Mouse (Mus musculus) embryo, embryonic 11 days (tissue): ENCODE measurements around the gene 4933428G20Rik.

Experiments used
- DNase-seq: peaks from one replicate; pipeline ENCODE4 v3.0.0-alpha.2; 2015

Gene 4933428G20Rik

DNA sequence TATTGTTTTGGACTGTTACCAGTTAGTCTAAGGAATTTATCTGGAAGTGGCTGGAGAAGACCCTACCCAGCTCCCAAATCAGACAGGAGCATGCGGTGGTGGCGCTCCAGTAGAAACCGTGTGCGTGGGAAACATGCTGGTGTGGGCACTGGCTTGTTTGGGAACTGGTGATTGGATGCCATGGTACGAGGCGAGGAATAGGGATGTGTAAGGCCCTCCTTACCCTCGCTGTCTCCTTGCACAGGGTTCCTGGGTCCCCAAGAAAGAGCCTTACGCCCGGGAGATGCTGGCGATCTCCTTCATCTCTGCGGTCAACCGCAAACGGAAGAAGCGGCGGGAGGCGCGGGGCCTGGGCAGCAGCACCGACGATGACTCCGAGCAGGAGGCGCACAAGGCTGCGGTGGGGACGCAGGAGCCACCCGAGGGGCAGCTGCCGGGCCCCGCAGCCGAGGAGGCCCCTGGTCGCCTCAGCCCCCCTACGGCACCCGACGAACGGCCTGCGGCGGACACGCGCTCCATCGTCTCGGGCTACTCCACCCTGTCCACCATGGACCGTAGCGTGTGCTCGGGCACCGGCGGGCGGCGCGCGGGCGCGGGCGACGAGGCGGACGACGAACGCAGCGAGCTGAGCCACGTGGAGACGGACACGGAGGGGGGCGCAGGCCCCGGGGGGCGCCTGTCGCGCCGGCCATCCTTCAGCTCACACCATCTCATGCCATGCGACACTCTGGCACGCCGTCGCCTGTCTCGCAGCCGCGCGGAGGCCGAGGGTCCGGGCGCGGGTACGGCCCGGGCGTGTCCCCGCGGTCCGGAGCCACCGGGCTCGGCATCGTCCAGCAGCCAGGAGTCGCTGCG is at the start of gene 4933428G20Rik:
4933428G20Rik (minus strand) TSS at position 476 of the 855 bp plus-strand sequence.
- peak; percentile 37 for DNase-seq

GRCm38 (mm10) chr11:97548757-97549156 is 48.6 kb upstream of the 4933428G20Rik start:
- no peak for DNase-seq

GRCm38 (mm10) chr11:97547957-97548706 is 48.0 kb upstream of the 4933428G20Rik start:
- peak; percentile 1 for DNase-seq

DNA sequence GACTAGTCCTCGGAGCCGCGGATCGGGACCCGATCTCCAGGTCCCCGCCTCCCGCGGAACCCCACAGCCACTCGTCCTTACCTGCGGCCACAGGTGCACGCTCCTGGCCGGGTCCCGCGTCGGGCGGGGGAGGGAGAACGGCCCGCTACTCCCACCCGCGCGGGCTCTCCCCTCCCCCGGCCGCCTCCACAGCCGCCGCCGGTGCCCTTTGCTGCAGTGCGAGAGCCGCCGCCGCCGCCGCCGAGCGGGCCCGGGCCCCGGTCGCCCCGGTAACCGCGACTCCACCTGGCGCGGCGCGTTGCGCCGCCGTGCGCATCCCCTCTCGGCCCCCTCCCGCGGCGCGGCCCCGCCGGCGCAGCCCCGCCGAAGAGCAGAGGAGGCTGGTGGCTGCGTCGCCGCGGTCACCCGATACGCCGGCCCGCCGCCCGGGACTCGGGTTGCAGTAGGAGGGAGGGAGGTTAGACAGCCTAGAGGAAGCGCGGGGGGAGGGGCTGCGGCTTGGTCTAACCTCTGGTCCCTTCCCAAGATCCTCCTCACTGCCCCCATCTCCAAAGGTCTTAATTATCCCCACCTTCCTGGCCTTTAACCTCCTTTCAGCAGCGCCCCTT is 46.8 kb upstream of the 4933428G20Rik start:
- peak; percentile 89 for DNase-seq

GRCm38 (mm10) chr11:97545808-97546560 is 45.8 kb upstream of the 4933428G20Rik start:
- DNase-seq = no peak

DNA sequence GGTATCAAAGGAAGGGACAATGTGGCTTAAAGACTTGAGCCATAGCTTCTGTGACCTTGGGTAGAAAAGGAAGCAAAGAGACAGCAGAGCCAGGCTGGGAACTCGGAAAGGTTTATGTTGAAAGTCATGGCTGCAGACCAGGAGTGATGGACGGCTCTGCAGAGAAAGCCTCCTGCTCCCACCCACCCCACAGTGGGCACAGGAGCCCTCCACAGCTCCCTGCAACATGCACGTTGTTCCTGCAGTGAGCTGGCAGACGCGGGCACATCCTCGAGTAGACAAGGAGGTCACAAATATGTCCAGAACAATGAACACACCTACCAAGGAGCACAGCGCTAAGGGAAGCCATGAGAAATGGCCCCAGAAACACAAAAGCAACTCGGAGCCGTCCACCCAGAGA is 43.7 kb upstream of the 4933428G20Rik start:
- no peak for DNase-seq

- no peak for DNase-seq
Measured at GRCm38 (mm10) chr11:97543181-97543733, 43.1 kb upstream of the 4933428G20Rik start.

DNA sequence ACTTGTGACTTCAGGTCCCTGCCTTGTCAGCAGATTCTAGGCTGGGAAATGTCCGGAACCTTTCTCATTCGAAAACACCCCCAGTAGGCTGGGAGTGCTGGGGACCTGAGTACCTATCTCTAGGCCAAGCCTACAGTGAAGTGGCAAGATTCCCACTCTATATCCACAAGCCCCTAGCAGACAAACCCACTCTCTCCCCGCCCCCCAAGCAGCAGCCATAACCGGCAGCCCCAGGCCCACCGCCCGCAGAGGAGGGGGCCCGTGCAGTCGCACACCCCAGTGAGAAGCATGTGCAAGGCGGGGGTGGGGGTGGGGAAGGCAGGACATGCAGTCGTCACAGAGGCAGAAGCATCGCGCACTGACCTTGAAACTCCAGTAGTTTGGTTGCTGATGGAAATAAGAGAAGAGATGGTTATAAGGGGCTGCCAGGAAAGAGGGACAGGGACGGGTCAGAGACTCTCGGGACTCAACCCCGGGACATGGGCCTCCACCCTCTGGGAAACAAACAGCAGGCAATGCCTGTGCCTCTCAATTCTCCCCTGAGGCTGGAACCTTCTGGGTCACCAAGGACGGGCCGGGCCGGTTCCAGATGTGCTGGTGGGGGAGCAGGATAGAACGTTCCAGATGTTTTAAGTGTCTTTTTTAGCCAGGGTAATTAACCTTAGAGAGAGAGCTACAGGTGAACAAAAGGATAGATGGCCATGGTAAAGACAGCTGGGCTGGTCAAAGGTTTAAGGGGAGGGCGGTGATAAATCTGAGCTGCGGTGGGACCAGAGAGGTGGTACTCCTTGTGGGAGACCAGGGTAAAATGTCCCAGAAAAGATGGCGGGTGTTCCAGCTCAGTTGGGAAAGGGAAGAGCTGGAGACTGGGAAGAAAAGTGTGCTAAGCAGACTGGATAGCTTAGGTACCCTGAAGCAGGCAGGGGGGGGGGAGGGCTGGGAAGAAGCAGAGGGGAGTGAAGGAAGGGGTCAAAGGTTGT is 42.3 kb upstream of the 4933428G20Rik start:
- DNase-seq = no peak

DNA sequence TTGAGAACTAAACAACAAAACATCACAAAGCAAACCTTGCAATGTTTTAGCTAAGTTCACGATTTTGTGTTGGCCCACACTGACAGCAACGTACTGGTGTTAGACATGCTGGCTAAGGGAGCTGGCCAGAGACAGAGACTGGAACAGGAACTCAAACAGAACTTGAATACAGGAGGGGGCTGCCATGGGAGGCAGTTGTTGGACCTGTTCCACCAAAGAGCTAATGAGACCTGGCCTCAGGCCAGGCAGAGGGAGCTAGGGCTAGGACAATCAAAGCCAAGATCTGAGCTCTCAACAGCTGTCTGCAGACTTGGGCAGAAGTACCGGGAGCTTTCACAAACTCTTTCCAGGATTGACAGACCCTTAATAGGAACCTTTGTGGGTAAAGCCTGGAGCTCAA is 40.5 kb upstream of the 4933428G20Rik start:
- no peak for DNase-seq

GRCm38 (mm10) chr11:97540136-97540535 is 40.0 kb upstream of the 4933428G20Rik start:
- DNase-seq = no peak

- no peak for DNase-seq
Measured at GRCm38 (mm10) chr11:97539622-97540021, 39.5 kb upstream of the 4933428G20Rik start.

GRCm38 (mm10) chr11:97537580-97538089 is 37.5 kb upstream of the 4933428G20Rik start:
- no peak for DNase-seq

- DNase-seq = peak; percentile 67
Measured at GRCm38 (mm10) chr11:97536835-97537579, 36.9 kb upstream of the 4933428G20Rik start.

DNA sequence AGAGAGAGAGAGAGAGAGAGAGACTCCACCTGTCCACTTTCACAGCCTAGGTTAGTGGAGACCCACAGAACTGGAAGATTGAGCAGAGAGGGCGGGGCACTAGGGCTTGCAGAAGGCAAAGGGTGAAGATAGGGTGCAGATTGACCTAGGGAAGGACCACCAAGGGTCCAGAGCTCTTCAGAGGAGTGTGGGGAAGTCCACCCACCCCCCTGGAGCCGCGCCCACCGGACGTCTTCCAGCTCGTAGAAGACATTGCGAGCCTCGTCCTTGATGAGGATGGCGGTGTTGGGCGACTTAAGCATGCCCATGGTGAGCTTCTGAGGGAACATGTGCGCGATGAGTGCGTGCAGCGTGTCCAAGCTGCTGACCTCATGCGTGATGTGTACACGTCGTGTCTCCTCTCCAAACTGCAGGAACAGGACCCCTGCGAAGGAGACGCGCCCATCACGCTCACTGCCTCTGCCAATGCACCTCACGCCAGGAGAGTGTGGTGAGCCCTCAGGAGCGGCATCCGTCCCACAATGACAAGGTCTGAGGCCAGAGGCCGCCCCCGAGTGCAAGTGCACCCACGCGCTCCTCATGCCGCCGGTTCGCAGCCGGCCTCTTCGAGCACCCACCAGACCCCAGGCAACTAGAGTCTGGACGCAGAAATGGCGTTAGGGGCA is 36.1 kb upstream of the 4933428G20Rik start:
- no peak for DNase-seq

DNA sequence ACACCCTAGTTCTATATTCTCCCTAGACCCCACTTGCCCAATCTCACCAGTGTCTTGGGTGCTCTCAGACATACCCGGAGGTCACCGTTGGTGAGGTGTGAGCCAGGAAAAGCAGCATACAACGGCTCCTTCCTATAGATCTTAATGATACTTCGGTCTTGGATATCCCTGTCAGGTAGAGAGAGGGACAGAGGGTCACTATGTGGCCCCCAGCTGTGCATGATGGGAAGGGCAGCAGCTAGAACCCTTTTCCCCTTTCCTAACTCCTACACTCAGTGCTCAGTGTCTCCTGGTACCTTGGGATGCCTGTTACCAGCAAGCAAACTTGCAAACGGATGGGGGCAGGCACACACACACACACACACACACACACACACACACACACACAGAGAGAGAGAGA is 35.5 kb upstream of the 4933428G20Rik start:
- no peak for DNase-seq

DNA sequence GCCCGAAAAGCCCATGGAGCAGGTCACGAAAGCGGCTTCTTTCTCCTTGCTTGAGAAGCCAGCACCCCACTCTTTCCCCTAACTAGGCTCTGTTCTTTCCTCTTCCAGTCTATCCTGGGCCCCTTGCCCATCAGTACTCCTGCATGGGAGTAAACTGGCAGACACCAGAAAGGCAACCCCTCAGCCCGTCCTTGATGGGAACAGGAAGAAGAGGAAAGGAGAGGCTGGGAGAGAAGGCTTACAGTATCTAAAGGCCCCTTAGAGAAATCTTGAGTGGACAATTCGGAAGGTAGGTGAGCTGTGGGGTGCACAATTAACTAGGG is 35.1 kb upstream of the 4933428G20Rik start:
- no peak for DNase-seq

DNA sequence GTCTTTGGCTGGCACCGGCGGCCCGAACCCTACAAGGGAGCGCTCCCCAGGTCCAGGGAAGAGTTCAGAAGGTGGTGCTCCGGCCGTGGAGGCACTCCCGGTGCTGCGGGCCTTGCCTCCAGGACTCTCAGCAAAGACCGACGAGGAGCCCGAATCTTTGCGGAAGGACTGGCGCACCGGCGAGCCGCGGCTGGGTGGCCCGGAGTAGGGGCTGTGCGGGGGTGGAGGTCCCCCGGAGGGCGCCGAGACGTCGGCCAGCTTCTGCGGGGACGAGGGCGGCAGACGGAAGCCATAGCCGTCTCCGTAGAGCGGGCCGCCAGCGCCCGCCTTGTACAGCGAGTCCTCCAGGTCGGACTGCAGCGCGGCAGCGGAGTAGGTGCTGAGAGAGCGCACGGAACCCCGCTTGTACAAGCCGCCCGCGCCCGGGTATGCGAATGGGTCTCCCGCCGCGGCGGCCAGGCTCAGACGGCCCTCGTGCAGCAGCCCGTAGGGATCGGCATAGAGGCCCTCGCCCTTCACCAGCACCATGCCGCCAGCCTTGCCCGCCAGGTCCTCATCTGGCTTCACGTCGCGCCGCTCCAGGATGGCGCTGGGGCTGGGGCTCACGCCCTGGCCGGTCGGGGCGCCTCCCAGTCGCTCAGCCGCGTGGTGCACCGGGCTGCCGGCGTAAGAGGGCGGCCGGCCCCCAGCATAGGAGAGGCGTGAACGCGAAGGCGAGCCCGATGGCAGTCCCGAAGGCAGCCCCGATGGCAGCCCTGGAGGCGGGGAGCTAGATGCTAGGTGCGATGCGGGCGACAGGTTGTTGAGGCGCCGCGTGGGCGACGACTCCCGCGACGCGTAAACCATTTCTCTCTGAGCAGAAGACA is 34.5 kb upstream of the 4933428G20Rik start:
- peak; percentile 65 for DNase-seq

GRCm38 (mm10) chr11:97533653-97534052 is 33.5 kb upstream of the 4933428G20Rik start:
- DNase-seq = no peak
